Mouse (Mus musculus) lung, embryonic 16.5 days (tissue): ENCODE results near the gene Dap. TPM values are rescaled to one million over a fixed set of nuclear protein-coding genes. Genes with fewer than 3 reads are reported as not detected.

ENCODE experiments used
- ATAC-seq: fragments of 200-750 bp; cut with Nextera tagmentation; 2 replicates; pipeline ENCODE4 v1.8.0; 2017; ENCODE audit warnings: low read depth, mild to moderate bottlenecking, moderate library complexity
- H3K27ac ChIP-seq: fragments of 300-500 bp; sonication (generic); 2 replicates; pipeline ENCODE4 v1.5.1; 2014; ENCODE audit warnings: mild to moderate bottlenecking, control low read depth, low read length
- H3K27me3 ChIP-seq: fragments of 300-500 bp; sonication (generic); 2 replicates; pipeline ENCODE4 v1.6.1; 2014; ENCODE audit warnings: low read depth, low read length, mixed read lengths; ENCODE audit not compliant: control insufficient read depth, insufficient read depth
- H3K36me3 ChIP-seq: fragments of 300-500 bp; sonication (generic); 2 replicates; pipeline ENCODE4 v1.6.1; 2014; ENCODE audit warnings: low read length; ENCODE audit not compliant: control insufficient read depth, insufficient read depth
- H3K4me1 ChIP-seq: fragments of 300-500 bp; sonication (generic); replicated peaks from 2 replicates; pipeline ENCODE4 v1.6.1; 2014; ENCODE audit warnings: low read length, mixed read lengths; ENCODE audit not compliant: control insufficient read depth, insufficient read depth
- H3K4me2 ChIP-seq: fragments of 300-500 bp; sonication (generic); 2 replicates; pipeline ENCODE4 v1.6.1; 2014; ENCODE audit warnings: low read depth, low read length, control low read depth
- H3K4me3 ChIP-seq: fragments of 300-500 bp; sonication (generic); 2 replicates; pipeline ENCODE4 v1.5.1; 2014; ENCODE audit warnings: mild to moderate bottlenecking, low read length, control low read depth
- H3K9ac ChIP-seq: fragments of 300-500 bp; sonication (generic); 2 replicates; pipeline ENCODE4 v1.6.1; 2014; ENCODE audit warnings: low read length, control low read depth
- H3K9me3 ChIP-seq: fragments of 300-500 bp; sonication (generic); 2 replicates; pipeline ENCODE4 v1.6.1; 2016; ENCODE audit warnings: low read length; ENCODE audit not compliant: control insufficient read depth
- WGBS: fragments of 180-500 bp; shearing (Covaris S2); extraction: QIAGEN DNeasy Blood & Tissue Kit; methylation state at CpG from one replicate; pipeline ENCODE4 v1.1.7; 2014; 5-methylcytosine and 5-hydroxymethylcytosine counted together
- polyA plus RNA-seq: library from polyadenylated mRNA; unstranded; fragments of >200 nt; fragmentation: Nextera tagmentation; extraction: Ambion mirVana; gene quantifications from 2 replicates; pipeline ENCODE4 v1.2.1, GENCODE M21; 2015

The Dap gene
- polyA plus RNA-seq: 83.5 and 93.4 TPM in 2 replicates

DNA sequence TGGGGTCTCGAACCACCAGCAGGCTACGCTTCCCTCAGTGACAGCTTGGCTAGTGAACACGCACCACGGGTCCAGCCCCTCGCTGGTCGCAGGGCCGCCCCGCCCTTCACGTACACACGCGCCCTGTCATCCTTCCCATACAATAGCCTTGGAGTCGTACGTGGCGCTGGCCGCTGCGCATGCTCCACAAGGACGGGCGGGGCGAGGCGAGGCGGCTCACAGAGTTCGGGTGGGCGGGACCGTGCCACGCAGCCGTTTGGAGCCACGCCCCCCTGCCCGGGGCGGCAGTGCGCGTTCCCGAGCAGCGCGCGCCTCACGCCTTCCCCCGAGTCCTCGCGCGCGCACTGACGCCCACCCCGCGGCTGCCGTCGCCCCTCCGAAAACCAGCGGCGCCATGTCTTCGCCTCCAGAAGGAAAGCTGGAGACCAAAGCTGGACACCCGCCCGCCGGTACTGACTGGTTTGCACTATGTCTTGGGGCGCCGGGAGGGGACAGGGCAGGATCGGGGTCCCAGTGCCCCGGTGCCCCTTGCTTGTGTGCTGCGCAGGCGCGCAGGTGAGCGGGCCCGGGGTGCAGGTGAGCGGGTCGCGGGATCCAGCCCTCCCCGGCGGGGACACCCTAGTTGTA, at the start of gene Dap:
Dap (plus strand) TSS at position 180 of the 627 bp plus-strand sequence.
- Histone ChIP-seq H3K36me3 (no peaks in the 10 kb centered on the region), H3K4me3 (peak within 1 kb of the TSS; percentile 70), H3K27ac (peak within 1 kb of the TSS; percentile 76), H3K4me1 (peaks cover 6% of the 10 kb centered on the region), H3K9me3 (no peaks in the 10 kb centered on the region), H3K9ac (peak within 1 kb of the TSS; percentile 86), H3K27me3 (no peaks in the 10 kb centered on the region), H3K4me2 (peak within 1 kb of the TSS; percentile 64)
- ATAC-seq: peak; percentile 99
- under 1% methylated on average over 65 of the region's 67 CpGs for WGBS

DNA sequence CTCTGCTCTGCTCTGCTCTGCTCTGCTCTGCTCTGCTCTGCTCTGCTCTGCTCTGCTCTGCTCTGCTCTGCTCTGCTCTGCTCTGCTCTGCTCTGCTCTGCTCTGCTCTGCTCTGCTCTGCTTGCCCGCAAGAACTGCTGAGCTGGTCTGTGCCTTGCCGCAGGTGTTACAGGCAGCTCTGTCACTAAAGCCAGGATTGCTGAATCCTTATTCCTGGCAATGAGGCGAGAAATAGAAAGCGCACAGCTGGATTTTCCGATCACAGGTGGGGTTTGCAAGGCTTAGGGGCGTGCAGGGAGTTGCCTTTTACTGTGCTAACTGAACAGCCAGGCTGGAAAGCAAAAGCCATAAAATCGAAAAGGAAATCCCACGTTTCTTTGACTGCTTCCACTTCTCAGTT, 47.5 kb upstream of the Dap start:
- H3K4me1 ChIP-seq: no peaks in the 10 kb centered on the region
- H3K36me3 ChIP-seq: no peaks in the 10 kb centered on the region
- H3K4me3 ChIP-seq: no peak overlapping the region
- no peaks in the 10 kb centered on the region for H3K27me3 ChIP-seq
- WGBS: 43% methylated on average over 8 of the region's 8 CpGs
- no peak overlapping the region for H3K9ac ChIP-seq
- H3K9me3 ChIP-seq: no peaks in the 10 kb centered on the region; the same call in 1 of the 2 replicates
- H3K27ac ChIP-seq: no peak overlapping the region
- H3K4me2 ChIP-seq: no peak overlapping the region
- no peak for ATAC-seq

DNA sequence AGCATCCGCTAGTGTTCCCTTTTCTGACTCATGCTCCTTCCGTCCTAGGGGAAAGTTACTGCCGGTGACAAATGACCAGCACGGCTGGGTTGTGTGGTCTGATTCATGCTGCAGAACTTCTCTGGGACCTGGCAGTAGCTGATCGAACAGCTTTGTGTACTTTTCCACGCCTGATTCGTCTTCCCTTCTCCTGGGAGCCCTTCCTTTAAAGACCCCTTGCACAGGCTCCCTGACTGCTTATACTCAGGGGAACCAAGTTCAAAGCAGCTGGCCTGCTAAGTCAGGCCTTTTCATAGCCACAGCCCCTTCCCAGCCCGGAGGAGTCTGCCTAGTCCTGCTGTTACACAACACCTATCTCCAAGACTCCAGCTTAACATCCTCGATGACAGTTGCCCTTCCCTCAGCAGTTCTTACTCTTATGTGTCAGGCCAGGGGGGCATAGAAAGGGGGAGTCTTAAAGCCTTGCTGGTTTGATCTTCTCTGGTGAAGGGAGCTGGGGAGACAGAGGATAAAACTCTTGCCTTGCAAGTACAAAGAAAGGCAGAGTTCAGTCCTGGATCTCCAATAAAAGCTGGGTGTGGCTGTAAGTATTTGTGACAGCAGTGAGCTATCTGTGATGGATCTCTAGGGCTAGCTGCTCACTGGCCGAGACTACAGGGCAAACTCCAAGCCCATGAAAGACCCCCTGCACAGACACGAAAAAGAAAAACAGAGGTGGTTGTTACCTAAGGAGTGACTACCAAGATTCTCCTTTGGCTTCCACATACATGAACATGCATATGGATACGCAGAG, 39.3 kb upstream of the Dap start:
- Histone ChIP-seq H3K9me3 (no peaks in the 10 kb centered on the region), H3K27ac (no peak overlapping the region), H3K4me2 (no peak overlapping the region), H3K36me3 (no peaks in the 10 kb centered on the region), H3K27me3 (no peaks in the 10 kb centered on the region), H3K9ac (no peak overlapping the region), H3K4me3 (no peak overlapping the region), H3K4me1 (no peaks in the 10 kb centered on the region)
- ATAC-seq: no peak
- 34% methylated on average over 12 of the region's 12 CpGs for WGBS

DNA sequence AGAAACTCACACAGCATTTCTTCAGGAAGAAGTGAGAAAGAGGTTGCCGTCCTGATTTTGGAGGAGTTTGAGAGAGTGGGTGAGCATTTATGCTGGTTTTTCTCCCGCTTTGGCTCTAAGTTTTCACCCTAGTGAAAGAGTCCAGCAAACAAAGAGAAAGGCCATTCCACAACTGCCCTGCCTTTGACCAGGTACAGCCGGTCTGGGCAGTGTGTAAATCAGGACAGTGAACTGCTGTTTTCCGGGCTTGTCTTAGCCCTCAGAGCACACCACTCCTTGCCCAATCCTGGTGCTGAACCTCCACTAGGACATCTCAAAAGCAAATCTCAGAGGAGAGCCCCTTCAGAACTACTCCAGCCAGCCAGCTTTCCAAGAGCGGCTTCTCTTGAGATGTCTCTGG, 38.6 kb upstream of the Dap start:
- H3K4me3 ChIP-seq: no peak overlapping the region
- no peak overlapping the region for H3K4me2 ChIP-seq
- no peak overlapping the region for H3K9ac ChIP-seq
- WGBS: 72% methylated on average over 5 of the region's 5 CpGs
- H3K27ac ChIP-seq: no peak overlapping the region
- ATAC-seq: no peak
- no peaks in the 10 kb centered on the region for H3K4me1 ChIP-seq
- no peaks in the 10 kb centered on the region for H3K27me3 ChIP-seq
- no peaks in the 10 kb centered on the region for H3K36me3 ChIP-seq
- no peaks in the 10 kb centered on the region for H3K9me3 ChIP-seq

DNA sequence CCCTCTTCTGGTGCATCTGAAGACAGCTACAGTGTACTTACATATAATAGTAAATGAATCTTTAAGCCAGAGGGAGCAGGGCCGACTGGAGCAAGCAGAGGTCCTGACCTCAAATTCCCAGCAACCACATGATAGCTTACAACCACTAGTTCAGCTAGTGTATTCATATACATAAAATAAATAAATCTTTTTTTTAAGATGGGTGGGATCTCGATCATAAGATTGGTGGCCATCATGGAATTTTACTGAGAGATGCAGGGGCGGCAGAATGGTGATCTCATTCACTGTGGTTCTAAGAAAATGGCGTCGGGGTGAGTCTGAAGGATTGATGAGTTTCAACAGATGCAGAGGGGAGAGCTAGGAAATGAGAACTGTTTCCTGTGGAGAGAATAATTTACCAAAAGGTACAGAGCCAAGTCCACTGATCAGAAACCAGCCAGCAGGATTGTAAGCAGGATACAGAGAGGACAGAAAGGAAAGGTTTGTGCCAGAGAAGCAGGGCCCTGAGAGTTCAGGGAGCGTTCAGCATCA, 37.7 kb upstream of the Dap start:
- Histone ChIP-seq H3K4me3 (no peak overlapping the region), H3K27me3 (no peaks in the 10 kb centered on the region), H3K36me3 (no peaks in the 10 kb centered on the region), H3K9ac (no peak overlapping the region), H3K9me3 (no peaks in the 10 kb centered on the region), H3K4me2 (no peak overlapping the region), H3K4me1 (no peaks in the 10 kb centered on the region), H3K27ac (no peak overlapping the region)
- 65% methylated on average over 6 of the region's 6 CpGs for WGBS
- ATAC-seq: no peak

DNA sequence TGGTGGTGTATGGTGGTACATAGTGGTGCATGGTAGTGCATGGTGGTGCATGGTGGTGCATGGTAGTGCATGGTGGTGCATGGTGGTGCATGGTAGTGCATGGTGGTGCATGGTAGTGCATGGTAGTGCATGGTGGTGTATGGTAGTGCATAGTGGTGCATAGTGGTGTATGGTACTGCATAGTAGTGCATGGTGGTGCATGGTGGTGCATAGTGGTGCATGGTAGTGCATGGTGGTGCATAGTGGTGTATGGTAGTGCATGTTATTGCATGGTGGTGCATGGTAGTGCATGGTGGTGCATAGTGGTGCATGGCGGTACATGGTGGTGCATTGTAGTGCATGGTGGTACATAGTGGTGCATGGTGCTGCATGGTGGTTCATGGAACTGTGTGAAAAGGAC, 31.6 kb upstream of the Dap start:
- Histone ChIP-seq H3K4me3 (no peak overlapping the region), H3K4me1 (no peaks in the 10 kb centered on the region), H3K9ac (no peak overlapping the region), H3K27me3 (no peaks in the 10 kb centered on the region), H3K4me2 (no peak overlapping the region), H3K36me3 (no peaks in the 10 kb centered on the region), H3K27ac (no peak overlapping the region), H3K9me3 (no peaks in the 10 kb centered on the region)
- WGBS: 100% methylated on average over 1 of the region's 1 CpGs
- ATAC-seq: no peak

DNA sequence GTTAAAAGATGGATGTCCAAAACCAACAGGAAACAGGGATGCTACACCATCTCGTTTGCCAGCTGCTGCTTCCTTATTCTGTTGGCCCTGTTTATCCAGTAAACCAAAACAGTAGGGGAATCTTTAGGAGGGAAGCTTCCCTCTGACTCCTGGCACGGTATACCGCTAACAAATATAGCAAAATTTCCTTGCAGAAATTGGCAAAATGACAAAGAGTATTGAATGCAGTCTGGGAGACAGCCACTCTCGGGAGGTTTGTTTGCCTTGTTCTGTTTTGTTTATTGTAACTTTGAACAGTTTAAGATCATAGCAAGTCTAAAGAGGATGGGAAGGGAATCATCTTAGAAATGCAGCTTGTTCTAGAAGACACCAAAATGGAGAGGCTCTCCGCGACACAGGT, 28.3 kb upstream of the Dap start:
- peak; percentile 38; the same call in 1 of the 2 replicates for ATAC-seq

DNA sequence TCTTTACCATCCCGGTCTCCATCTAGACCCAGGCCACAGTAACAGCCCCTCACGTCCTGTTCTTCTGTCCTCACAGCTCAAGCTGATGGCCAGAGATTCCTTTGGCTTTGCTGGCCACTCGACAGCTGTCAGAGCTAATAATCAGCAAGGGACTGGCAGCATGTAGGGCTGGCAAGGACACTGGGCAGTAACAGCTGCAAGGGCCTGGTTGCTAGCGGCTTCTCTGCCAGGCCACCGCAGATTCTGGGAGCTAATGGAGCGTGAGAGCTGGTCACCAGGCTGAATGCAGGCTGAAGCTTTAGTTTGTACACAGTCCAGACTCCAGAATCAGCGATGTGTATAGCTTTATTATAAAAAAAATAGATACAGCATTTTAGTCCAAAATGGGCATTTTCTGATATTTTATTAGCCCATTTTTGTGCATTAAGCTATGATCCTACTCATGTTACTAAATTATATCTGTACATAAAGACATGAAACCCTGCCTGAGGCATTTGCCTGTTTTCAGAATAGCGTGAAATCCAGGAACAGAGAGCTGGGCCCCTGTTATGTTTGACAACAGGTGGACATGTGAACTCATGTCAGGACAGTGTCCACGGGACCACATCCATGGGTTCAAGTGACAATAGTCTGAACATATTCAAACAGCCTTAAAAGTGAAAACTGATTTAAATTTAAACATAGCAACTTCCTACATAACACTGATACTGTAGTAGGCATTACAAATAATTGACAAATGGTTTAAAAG, 16.6 kb upstream of the Dap start:
- no peak overlapping the region for H3K4me2 ChIP-seq
- no peaks in the 10 kb centered on the region for H3K27me3 ChIP-seq
- H3K9ac ChIP-seq: no peak overlapping the region
- peaks cover 8% of the 10 kb centered on the region; the same call in 1 of the 2 replicates for H3K4me1 ChIP-seq
- no peak overlapping the region for H3K4me3 ChIP-seq
- no peaks in the 10 kb centered on the region for H3K36me3 ChIP-seq
- no peak overlapping the region for H3K27ac ChIP-seq
- ATAC-seq: no peak
- no peaks in the 10 kb centered on the region for H3K9me3 ChIP-seq
- WGBS: 80% methylated on average over 9 of the region's 9 CpGs

More for the DNA sequence above, 28.3 kb upstream of the Dap start:
- Histone ChIP-seq H3K36me3 (no peaks in the 10 kb centered on the region), H3K27me3 (no peaks in the 10 kb centered on the region), H3K9ac (no peak overlapping the region), H3K27ac (no peak overlapping the region), H3K4me2 (no peak overlapping the region), H3K4me3 (no peak overlapping the region), H3K4me1 (no peaks in the 10 kb centered on the region), H3K9me3 (no peaks in the 10 kb centered on the region)
- 51% methylated on average over 6 of the region's 6 CpGs for WGBS

DNA sequence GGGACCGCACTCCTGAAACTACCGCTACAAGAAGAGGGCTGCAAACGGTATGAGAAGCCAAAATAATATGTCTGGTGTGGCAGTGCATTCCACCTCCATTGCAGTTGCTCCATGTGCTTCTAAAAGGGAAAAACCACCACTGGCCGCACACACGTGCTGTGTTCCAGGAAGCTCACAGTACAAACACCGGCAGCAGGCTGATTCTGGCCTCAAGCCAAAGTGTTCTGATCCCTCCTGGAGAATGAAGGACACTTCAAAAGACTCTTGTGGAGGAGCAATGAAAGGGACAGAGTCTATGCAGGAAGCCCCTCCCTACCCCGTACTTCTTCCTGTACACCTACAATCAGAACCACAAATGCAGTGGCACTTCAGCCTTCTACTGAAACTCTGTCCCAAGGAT, 12.2 kb upstream of the Dap start:
- Histone ChIP-seq H3K4me1 (peaks cover 8% of the 10 kb centered on the region; the same call in 1 of the 2 replicates), H3K9me3 (no peaks in the 10 kb centered on the region), H3K36me3 (no peaks in the 10 kb centered on the region), H3K27me3 (no peaks in the 10 kb centered on the region), H3K4me3 (no peak overlapping the region), H3K27ac (peak overlapping the region; percentile 59), H3K9ac (no peak overlapping the region), H3K4me2 (no peak overlapping the region)
- peak; percentile 96 for ATAC-seq
- 37% methylated on average over 7 of the region's 7 CpGs for WGBS
